Mouse (Mus musculus): ENCODE measurements around the gene Lman2l. TPM values are rescaled to one million over a fixed set of nuclear protein-coding genes. Genes with fewer than 3 reads are reported as not detected.

The Lman2l gene
- total RNA-seq, 2 experiments from 2014 or later = 77.4 to 78.5 TPM

Other genes starting within 250 kb of the Lman2l start
- gene Uggt1, start 200.6 kb downstream of the Lman2l start, total RNA-seq (2021) = 10 to 100 TPM; 43.9 to 48.1 TPM
- under 1 TPM; 0.51 to 0.67 TPM for gene Neurl3, start 170.6 kb downstream of the Lman2l start, total RNA-seq (2021)
- 10 to 100 TPM; 12.6 to 14.9 TPM for gene Arid5a, start 137.5 kb downstream of the Lman2l start, total RNA-seq (2021)
- gene Kansl3, start 76.1 kb downstream of the Lman2l start, total RNA-seq (2021) = 10 to 100 TPM; 70.3 to 74.4 TPM
- not detected for gene Fer1l5, start 73.0 kb downstream of the Lman2l start, total RNA-seq (2021)
- 10 to 100 TPM; 15.4 to 17.0 TPM for gene Cnnm4, start 26.3 kb upstream of the Lman2l start, total RNA-seq (2021)
- gene Cnnm3, start 66.6 kb upstream of the Lman2l start, total RNA-seq (2021) = 10 to 100 TPM; 29.0 to 39.0 TPM
- 1 to 10 TPM; 7.9 to 8.5 TPM for gene Ankrd23, start 91.6 kb upstream of the Lman2l start, total RNA-seq (2021)
- not detected for gene Gm42417, start 94.2 kb upstream of the Lman2l start, total RNA-seq (2021)
- gene Ankrd39, start 102.2 kb upstream of the Lman2l start, total RNA-seq (2021) = 10 to 100 TPM; 11.9 to 12.6 TPM
- 10 to 100 TPM; 11.4 to 11.6 TPM for gene Sema4c, start 113.1 kb upstream of the Lman2l start, total RNA-seq (2021)
- gene Fam178b, start 237.9 kb upstream of the Lman2l start, total RNA-seq (2021) = not detected
- gene Cox5b, start 246.2 kb upstream of the Lman2l start, total RNA-seq (2021) = 100 to 1,000 TPM; 648 to 684 TPM